Mouse (Mus musculus): ENCODE results near the gene Kmt5b. TPM values are rescaled to one million over a fixed set of nuclear protein-coding genes. Genes with fewer than 3 reads are reported as not detected.

Gene Kmt5b
- total and polyA plus RNA-seq, 2 experiments from 2014 or later, result 38.1 to 103 TPM

- peaks cover 77% of the 10 kb centered on the region for H3K36me3 ChIP-seq (ENCODE audit: insufficient read depth)
- no peak overlapping the region for H3K9ac ChIP-seq
- H3K27me3 ChIP-seq (ENCODE audit: insufficient read depth, low read length), result no peaks in the 10 kb centered on the region
- no peaks in the 10 kb centered on the region for H3K4me1 ChIP-seq (ENCODE audit: insufficient read depth)
- DNase-seq (no peak), ATAC-seq (no peak)
- no peak overlapping the region for H3K4me3 ChIP-seq (ENCODE audit: low read depth, low read length)
- no peak for TF ChIP-seq CTCF (IDR thresholded peaks at IDR 0.05; ENCODE audit: low read depth)
- H3K9me3 ChIP-seq (ENCODE audit: low read length), result no peaks in the 10 kb centered on the region
- H3K4me2 ChIP-seq (ENCODE audit: low read depth), result no peak overlapping the region
- WGBS, result 95% methylated on average over 10 of the region's 10 CpGs
- no peak overlapping the region for H3K27ac ChIP-seq (ENCODE audit: low read depth, low read length)
These were observed 43.5 kb downstream of the Kmt5b start for GRCm38 (mm10) chr19:3810536-3811233.

- Histone ChIP-seq H3K4me2 (ENCODE audit: low read depth) (no peak overlapping the region), H3K9me3 (ENCODE audit: low read length) (no peaks in the 10 kb centered on the region), H3K4me1 (ENCODE audit: insufficient read depth) (no peaks in the 10 kb centered on the region), H3K27ac (ENCODE audit: low read depth, low read length) (no peak overlapping the region), H3K4me3 (ENCODE audit: low read depth, low read length) (no peak overlapping the region), H3K27me3 (ENCODE audit: insufficient read depth, low read length) (no peaks in the 10 kb centered on the region), H3K9ac (no peak overlapping the region), H3K36me3 (ENCODE audit: insufficient read depth) (peaks cover 51% of the 10 kb centered on the region)
- 90% methylated on average over 10 of the region's 10 CpGs for WGBS
- no peak for DNase-seq
- ATAC-seq, result no peak
- no peak for TF ChIP-seq CTCF (IDR thresholded peaks at IDR 0.05; ENCODE audit: low read depth)
These were observed 47.2 kb downstream of the Kmt5b start for GRCm38 (mm10) chr19:3814461-3814860.

GRCm38 (mm10) chr19:3815824-3816223 is 48.6 kb downstream of the Kmt5b start:
- H3K9ac ChIP-seq, result no peak overlapping the region
- H3K27me3 ChIP-seq (ENCODE audit: insufficient read depth, low read length), result no peaks in the 10 kb centered on the region
- H3K27ac ChIP-seq (ENCODE audit: low read depth, low read length), result no peak overlapping the region
- no peak overlapping the region for H3K4me3 ChIP-seq (ENCODE audit: low read depth, low read length)
- no peak for TF ChIP-seq CTCF (IDR thresholded peaks at IDR 0.05; ENCODE audit: low read depth)
- peaks cover 38% of the 10 kb centered on the region for H3K36me3 ChIP-seq (ENCODE audit: insufficient read depth)
- H3K4me1 ChIP-seq (ENCODE audit: insufficient read depth), result no peaks in the 10 kb centered on the region
- DNase-seq, result no peak
- no peak overlapping the region for H3K4me2 ChIP-seq (ENCODE audit: low read depth)
- H3K9me3 ChIP-seq (ENCODE audit: low read length), result no peaks in the 10 kb centered on the region
- no peak for ATAC-seq
- WGBS, result 77% methylated on average over 12 of the region's 12 CpGs

GRCm38 (mm10) chr19:3819080-3819479 is 51.9 kb downstream of the Kmt5b start:
- Histone ChIP-seq H3K4me1 (ENCODE audit: insufficient read depth) (no peaks in the 10 kb centered on the region), H3K27me3 (ENCODE audit: insufficient read depth, low read length) (no peaks in the 10 kb centered on the region), H3K27ac (ENCODE audit: low read depth, low read length) (no peak overlapping the region), H3K9me3 (ENCODE audit: low read length) (no peaks in the 10 kb centered on the region), H3K36me3 (ENCODE audit: insufficient read depth) (peaks cover 27% of the 10 kb centered on the region), H3K9ac (no peak overlapping the region), H3K4me2 (ENCODE audit: low read depth) (no peak overlapping the region), H3K4me3 (ENCODE audit: low read depth, low read length) (no peak overlapping the region)
- WGBS, result 59% methylated on average over 2 of the region's 2 CpGs
- DNase-seq (no peak), ATAC-seq (no peak)
- no peak for TF ChIP-seq CTCF (IDR thresholded peaks at IDR 0.05; ENCODE audit: low read depth)

- H3K4me3 ChIP-seq (ENCODE audit: low read depth, low read length), result no peak overlapping the region
- H3K36me3 ChIP-seq (ENCODE audit: insufficient read depth), result peaks cover 18% of the 10 kb centered on the region; the same call in 1 of the 2 replicates
- no peak overlapping the region for H3K4me2 ChIP-seq (ENCODE audit: low read depth)
- no peaks in the 10 kb centered on the region for H3K9me3 ChIP-seq (ENCODE audit: low read length)
- no peak overlapping the region for H3K27ac ChIP-seq (ENCODE audit: low read depth, low read length)
- no peaks in the 10 kb centered on the region for H3K4me1 ChIP-seq (ENCODE audit: insufficient read depth)
- ATAC-seq (no peak), DNase-seq (no peak)
- H3K27me3 ChIP-seq (ENCODE audit: insufficient read depth, low read length), result no peaks in the 10 kb centered on the region
- 87% methylated on average over 2 of the region's 2 CpGs for WGBS
- H3K9ac ChIP-seq, result no peak overlapping the region
- TF ChIP-seq CTCF (IDR thresholded peaks at IDR 0.05; ENCODE audit: low read depth), result no peak
These were observed 52.8 kb downstream of the Kmt5b start for GRCm38 (mm10) chr19:3819899-3820444.

GRCm38 (mm10) chr19:3825044-3825443 is 57.8 kb downstream of the Kmt5b start:
- no peak overlapping the region for H3K4me2 ChIP-seq (ENCODE audit: low read depth)
- TF ChIP-seq CTCF (IDR thresholded peaks at IDR 0.05; ENCODE audit: low read depth), result no peak
- no peaks in the 10 kb centered on the region for H3K9me3 ChIP-seq (ENCODE audit: low read length)
- no peak overlapping the region for H3K9ac ChIP-seq
- DNase-seq (no peak), ATAC-seq (no peak)
- H3K4me1 ChIP-seq (ENCODE audit: insufficient read depth), result no peaks in the 10 kb centered on the region
- H3K4me3 ChIP-seq (ENCODE audit: low read depth, low read length), result no peak overlapping the region
- no peaks in the 10 kb centered on the region for H3K36me3 ChIP-seq (ENCODE audit: insufficient read depth)
- H3K27ac ChIP-seq (ENCODE audit: low read depth, low read length), result no peak overlapping the region
- H3K27me3 ChIP-seq (ENCODE audit: insufficient read depth, low read length), result no peaks in the 10 kb centered on the region

DNA sequence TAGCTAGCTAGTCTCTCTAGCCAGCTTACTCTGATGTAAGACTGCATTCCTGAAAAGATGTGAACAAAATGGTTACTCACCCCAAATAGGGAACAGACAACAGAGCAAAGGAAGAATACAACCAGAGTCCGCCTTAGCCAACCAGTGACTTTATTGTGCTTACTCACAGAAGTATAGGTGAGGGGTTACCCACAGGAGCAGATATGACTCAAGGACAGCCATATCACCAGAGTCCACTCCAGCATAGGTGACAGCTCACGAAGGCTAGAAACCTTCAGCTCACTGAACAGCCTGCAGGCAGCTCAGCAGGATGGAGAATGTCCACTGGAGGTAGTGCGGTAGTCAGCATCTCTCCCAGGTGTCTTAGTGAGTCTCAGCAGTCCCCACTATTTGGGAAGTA is 62.6 kb downstream of the Kmt5b start:
- Histone ChIP-seq H3K4me2 (ENCODE audit: low read depth) (no peak overlapping the region), H3K27me3 (ENCODE audit: insufficient read depth, low read length) (no peaks in the 10 kb centered on the region), H3K27ac (ENCODE audit: low read depth, low read length) (no peak overlapping the region), H3K4me3 (ENCODE audit: low read depth, low read length) (no peak overlapping the region), H3K4me1 (ENCODE audit: insufficient read depth) (no peaks in the 10 kb centered on the region), H3K9me3 (ENCODE audit: low read length) (no peaks in the 10 kb centered on the region), H3K36me3 (ENCODE audit: insufficient read depth) (no peaks in the 10 kb centered on the region), H3K9ac (no peak overlapping the region)
- 84% methylated on average over 3 of the region's 3 CpGs for WGBS
- TF ChIP-seq CTCF (IDR thresholded peaks at IDR 0.05; ENCODE audit: low read depth), result no peak
- DNase-seq (no peak), ATAC-seq (no peak)

Measured in forebrain, postnatal 0 days (tissue).